Mouse (Mus musculus) frontal cortex, postnatal 10 days (tissue): Measurements from ENCODE around the gene Pdlim5.
"Not testable (repeated sequence)": the region's sequence is repeated elsewhere in the genome, so short reads cannot be mapped to it uniquely, and the experiment has no call there.

Experiments used
- DNase-seq, 2 experiments: peaks; one replicate each; pipeline ENCODE4 v3.0.0; 2022; ENCODE audit warnings: low spot score in 2 of 2, mixed read lengths in 1 of 2

Gene Pdlim5

GRCm38 (mm10) chr3:142274993-142275392 lies 120.5 kb downstream of the Pdlim5 start:
- no peak for DNase-seq

- no peak for DNase-seq
These were observed 121.0 kb downstream of the Pdlim5 start for GRCm38 (mm10) chr3:142274451-142274850.

GRCm38 (mm10) chr3:142273265-142273664 lies 122.2 kb downstream of the Pdlim5 start:
- no peak for DNase-seq

GRCm38 (mm10) chr3:142256371-142256770 lies 139.1 kb downstream of the Pdlim5 start:
- no peak for DNase-seq

- no peak for DNase-seq
These were observed 143.4 kb downstream of the Pdlim5 start for GRCm38 (mm10) chr3:142252086-142252485.

- no peak for DNase-seq
These were observed 146.0 kb downstream of the Pdlim5 start for GRCm38 (mm10) chr3:142249458-142249857.

GRCm38 (mm10) chr3:142243263-142243662 lies 152.2 kb downstream of the Pdlim5 start:
- no peak for DNase-seq

- no peak for DNase-seq
These were observed 156.2 kb downstream of the Pdlim5 start for GRCm38 (mm10) chr3:142239298-142239697.

- no peak for DNase-seq
These were observed 157.0 kb downstream of the Pdlim5 start for GRCm38 (mm10) chr3:142238260-142239046.

- DNase-seq = no peak
These were observed 157.9 kb downstream of the Pdlim5 start for GRCm38 (mm10) chr3:142237621-142238020.

GRCm38 (mm10) chr3:142233606-142234465 lies 161.7 kb downstream of the Pdlim5 start:
- DNase-seq = no peak

- no peak for DNase-seq
These were observed 166.8 kb downstream of the Pdlim5 start for GRCm38 (mm10) chr3:142228665-142229064.

GRCm38 (mm10) chr3:142222471-142223103 lies 172.9 kb downstream of the Pdlim5 start:
- no peak for DNase-seq

GRCm38 (mm10) chr3:142219910-142220309 lies 175.6 kb downstream of the Pdlim5 start:
- DNase-seq = no peak

GRCm38 (mm10) chr3:142212821-142213220 lies 182.7 kb downstream of the Pdlim5 start:
- no peak for DNase-seq

- no peak for DNase-seq
These were observed 183.3 kb downstream of the Pdlim5 start for GRCm38 (mm10) chr3:142212186-142212585.

- DNase-seq = no peak
These were observed 185.5 kb downstream of the Pdlim5 start for GRCm38 (mm10) chr3:142209981-142210380.

- DNase-seq = no peak
These were observed 186.4 kb downstream of the Pdlim5 start for GRCm38 (mm10) chr3:142209057-142209456.

GRCm38 (mm10) chr3:142207488-142207887 lies 188.0 kb downstream of the Pdlim5 start:
- no peak for DNase-seq

GRCm38 (mm10) chr3:142206316-142206715 lies 189.2 kb downstream of the Pdlim5 start:
- DNase-seq = no peak

- no peak for DNase-seq
These were observed 199.4 kb downstream of the Pdlim5 start for GRCm38 (mm10) chr3:142196142-142196541.

- DNase-seq = not testable (repeated sequence)
These were observed 203.9 kb downstream of the Pdlim5 start for GRCm38 (mm10) chr3:142191627-142192026.
